Mouse (Mus musculus): ENCODE measurements around the gene 9230104L09Rik.
A peak's percentile ranks its signal among the peaks of the same experiment; 100 is the strongest.

Gene 9230104L09Rik

GRCm38 (mm10) chr2:148864966-148865365 lies at the start of gene 9230104L09Rik:
9230104L09Rik (minus strand) TSS chr2:148865038.
- DNase-seq (ENCODE audit: low spot score): no peak

GRCm38 (mm10) chr2:148902286-148902685 lies 37.4 kb upstream of the 9230104L09Rik start:
- peak; percentile 42 for DNase-seq (ENCODE audit: low spot score)

- no peak for DNase-seq (ENCODE audit: low spot score)
These were observed 35.5 kb upstream of the 9230104L09Rik start for GRCm38 (mm10) chr2:148900305-148900704.

- DNase-seq (ENCODE audit: low spot score): no peak
These were observed 31.4 kb upstream of the 9230104L09Rik start for GRCm38 (mm10) chr2:148896219-148896618.

- DNase-seq (ENCODE audit: low spot score): no peak
These were observed 28.3 kb upstream of the 9230104L09Rik start for GRCm38 (mm10) chr2:148893107-148893506.

- DNase-seq (ENCODE audit: low spot score): no peak
These were observed 25.4 kb upstream of the 9230104L09Rik start for GRCm38 (mm10) chr2:148890021-148890851.

GRCm38 (mm10) chr2:148889331-148890010 lies 24.6 kb upstream of the 9230104L09Rik start:
- no peak for DNase-seq (ENCODE audit: low spot score)

- no peak for DNase-seq (ENCODE audit: low spot score)
These were observed 24.0 kb upstream of the 9230104L09Rik start for GRCm38 (mm10) chr2:148888872-148889271.

- no peak for DNase-seq (ENCODE audit: low spot score)
These were observed 19.9 kb upstream of the 9230104L09Rik start for GRCm38 (mm10) chr2:148884738-148885137.

GRCm38 (mm10) chr2:148879199-148879598 lies 14.4 kb upstream of the 9230104L09Rik start:
- no peak for DNase-seq (ENCODE audit: low spot score)

- no peak for DNase-seq (ENCODE audit: low spot score)
These were observed 13.8 kb upstream of the 9230104L09Rik start for GRCm38 (mm10) chr2:148878641-148879130.

GRCm38 (mm10) chr2:148877016-148877770 lies 12.4 kb upstream of the 9230104L09Rik start:
- DNase-seq (ENCODE audit: low spot score): no peak

- DNase-seq (ENCODE audit: low spot score): peak; percentile 94
These were observed 10.5 kb upstream of the 9230104L09Rik start, which contains the start of gene Cst3 for GRCm38 (mm10) chr2:148875335-148875811. Cst3 (minus strand) TSS chr2:148875692.

GRCm38 (mm10) chr2:148874617-148875334 lies 9.9 kb upstream of the 9230104L09Rik start:
- no peak for DNase-seq (ENCODE audit: low spot score)

GRCm38 (mm10) chr2:148874224-148874616 lies 9.4 kb upstream of the 9230104L09Rik start:
- no peak for DNase-seq (ENCODE audit: low spot score)

- no peak for DNase-seq (ENCODE audit: low spot score)
These were observed 8.0 kb upstream of the 9230104L09Rik start for GRCm38 (mm10) chr2:148872860-148873259.

GRCm38 (mm10) chr2:148870526-148870925 lies 5.7 kb upstream of the 9230104L09Rik start:
- no peak for DNase-seq (ENCODE audit: low spot score)

- DNase-seq (ENCODE audit: low spot score): no peak
These were observed 4.1 kb upstream of the 9230104L09Rik start for GRCm38 (mm10) chr2:148868959-148869358.

- DNase-seq (ENCODE audit: low spot score): no peak
These were observed 3.1 kb downstream of the 9230104L09Rik start for GRCm38 (mm10) chr2:148861693-148862092.

- no peak for DNase-seq (ENCODE audit: low spot score)
These were observed 3.8 kb downstream of the 9230104L09Rik start for GRCm38 (mm10) chr2:148860993-148861392.

- no peak for DNase-seq (ENCODE audit: low spot score)
These were observed 7.3 kb downstream of the 9230104L09Rik start for GRCm38 (mm10) chr2:148857506-148857905.

Data from yolk sac, embryonic 10.5 days (tissue).